Mouse (Mus musculus) frontal cortex, adult 2 months (tissue): ENCODE measurements at regions not wholly inside any gene's neighbourhood (a gene's known extent, or its start where the extent isn't known, plus 50 kb on each side); places are given as distances from the start of the nearest gene placed in this dataset.
A peak's percentile ranks its signal among the peaks of the same experiment; 100 is the strongest.
"Not testable (repeated sequence)": the region's sequence is repeated elsewhere in the genome, so short reads cannot be mapped to it uniquely, and the experiment has no call there.

Experiments
- DNase-seq, 2 experiments: peaks; one replicate each; pipeline ENCODE4 v3.0.0; 2022; ENCODE audit warnings: low spot score in 1 of 2; ENCODE audit errors: extremely low spot score in 1 of 2

DNA sequence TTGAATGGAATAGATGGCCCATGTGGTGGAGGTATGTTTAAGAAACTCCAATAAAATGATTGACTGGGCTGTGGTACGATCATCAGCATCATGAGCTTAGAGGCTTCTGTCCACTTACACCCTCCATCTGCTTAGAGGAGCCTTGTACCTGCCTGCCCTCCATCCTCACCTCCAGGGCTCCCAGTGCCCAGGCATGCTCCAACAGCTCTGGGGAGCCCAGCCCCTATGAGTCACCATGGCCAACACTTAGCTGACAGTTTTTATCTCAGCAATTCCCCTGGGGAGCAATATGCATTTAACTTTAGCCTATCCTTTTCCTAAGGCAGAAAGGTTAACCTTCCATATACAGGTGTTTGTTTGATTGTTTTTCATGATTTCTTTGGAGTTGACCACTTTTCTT is 174.3 kb upstream of the Plxna2 start:
- DNase-seq, result no peak

DNA sequence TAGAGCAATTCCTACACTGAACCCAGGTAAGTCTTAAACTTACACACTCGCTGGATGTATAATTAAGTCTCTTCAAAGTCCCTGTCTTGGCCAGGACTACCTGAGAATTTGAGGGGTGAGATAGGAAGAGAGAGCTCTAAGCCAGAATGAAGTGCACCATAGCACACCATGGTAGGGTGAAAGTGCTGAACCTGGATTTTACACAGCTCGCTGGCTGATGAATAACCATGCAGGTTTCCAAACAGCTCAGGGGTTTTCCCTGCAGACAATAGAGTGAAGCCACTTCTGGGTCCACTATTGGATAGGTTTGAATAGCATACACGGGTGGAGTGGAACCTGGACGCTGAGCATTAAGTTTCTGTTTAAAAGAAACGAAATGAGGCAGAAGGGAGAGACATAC is 180.7 kb upstream of the Plxna2 start:
- no peak for DNase-seq

DNA sequence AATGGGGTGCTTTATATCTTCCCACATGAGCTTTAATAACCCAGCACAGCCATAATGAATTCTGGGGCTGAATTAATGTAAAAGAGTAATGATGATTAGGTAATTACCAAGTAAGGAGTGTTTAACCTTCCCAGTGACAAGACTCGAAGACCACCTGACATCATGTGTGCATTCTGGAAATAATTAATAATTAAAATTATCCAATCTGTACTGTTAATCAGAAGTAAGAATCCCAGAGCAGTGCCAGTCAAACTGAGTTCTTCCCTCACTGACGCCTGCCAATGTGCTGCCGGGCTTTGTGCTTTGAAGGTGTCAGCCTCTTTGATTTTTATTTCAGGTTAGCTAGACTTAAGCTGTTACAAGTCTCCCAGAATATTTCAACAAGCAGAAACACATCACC is 183.0 kb upstream of the Plxna2 start:
- no peak for DNase-seq

DNA sequence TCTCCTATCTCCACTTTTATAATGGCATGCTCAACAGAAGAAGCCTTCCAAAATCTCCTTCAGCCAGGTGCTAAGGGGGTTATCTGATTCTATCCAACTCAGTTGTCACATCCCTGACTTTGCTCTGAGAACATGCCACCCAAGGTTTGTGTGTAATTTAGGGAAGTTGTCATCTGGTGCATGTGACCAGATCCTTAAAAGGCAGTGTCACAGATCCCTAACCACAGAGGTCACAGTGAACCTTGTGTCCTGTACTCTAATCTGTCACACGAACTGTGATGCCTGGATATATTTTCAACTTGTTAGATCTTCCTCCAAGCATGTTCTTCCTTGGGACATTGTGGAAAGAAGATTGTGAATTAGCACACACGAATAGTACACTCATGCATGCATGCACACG is 189.4 kb upstream of the Plxna2 start:
- DNase-seq, result no peak

DNA sequence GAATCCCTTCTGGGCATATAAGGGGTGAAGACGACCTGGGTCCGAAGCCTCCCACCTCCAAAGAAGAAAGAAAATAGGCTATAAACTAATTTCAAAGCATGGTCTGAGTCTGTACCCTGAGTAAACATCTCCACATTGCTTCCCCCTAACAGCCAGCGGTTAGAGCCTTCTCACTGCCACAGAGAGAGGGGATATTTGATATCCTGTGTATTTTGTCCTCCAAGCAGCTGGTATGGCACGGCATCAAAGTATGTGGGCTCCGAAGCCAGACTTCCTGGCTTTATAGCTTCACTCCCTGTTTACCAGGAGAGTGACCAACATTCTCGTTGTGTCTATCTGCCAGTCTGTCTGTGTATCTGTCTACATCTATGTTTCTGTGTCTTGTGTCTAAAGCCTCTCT is 191.7 kb upstream of the Plxna2 start:
- no peak for DNase-seq

GRCm38 (mm10) chr1:194424201-194424600 is 193.8 kb upstream of the Plxna2 start:
- DNase-seq, result no peak

- DNase-seq, result peak in 1 of 2 experiments; percentile 3
These were observed 205.8 kb upstream of the Plxna2 start for GRCm38 (mm10) chr1:194412193-194412592.

DNA sequence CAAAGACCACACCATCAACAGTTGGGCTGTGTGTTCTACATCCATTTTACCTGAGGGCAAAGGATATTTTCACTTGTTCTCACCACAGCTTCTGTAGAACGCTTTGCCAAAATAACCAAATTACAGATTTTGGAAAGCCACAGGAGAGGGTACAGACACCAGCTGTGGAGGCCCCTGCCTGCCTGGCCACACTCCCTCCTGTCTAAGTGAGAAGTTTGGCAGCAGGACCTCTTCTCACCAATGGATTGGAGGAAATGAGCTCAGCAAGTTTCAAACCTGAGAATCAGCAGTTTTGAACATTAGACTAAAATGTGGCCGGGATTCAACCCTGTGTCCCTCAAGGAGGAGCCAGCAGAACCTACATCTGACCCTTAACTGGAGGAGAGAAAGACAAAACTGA is 206.2 kb upstream of the Plxna2 start:
- no peak for DNase-seq

GRCm38 (mm10) chr1:194399281-194399680 is 218.7 kb upstream of the Plxna2 start:
- DNase-seq, result no peak

GRCm38 (mm10) chr1:194396754-194397460 is 221.1 kb upstream of the Plxna2 start:
- no peak for DNase-seq

DNA sequence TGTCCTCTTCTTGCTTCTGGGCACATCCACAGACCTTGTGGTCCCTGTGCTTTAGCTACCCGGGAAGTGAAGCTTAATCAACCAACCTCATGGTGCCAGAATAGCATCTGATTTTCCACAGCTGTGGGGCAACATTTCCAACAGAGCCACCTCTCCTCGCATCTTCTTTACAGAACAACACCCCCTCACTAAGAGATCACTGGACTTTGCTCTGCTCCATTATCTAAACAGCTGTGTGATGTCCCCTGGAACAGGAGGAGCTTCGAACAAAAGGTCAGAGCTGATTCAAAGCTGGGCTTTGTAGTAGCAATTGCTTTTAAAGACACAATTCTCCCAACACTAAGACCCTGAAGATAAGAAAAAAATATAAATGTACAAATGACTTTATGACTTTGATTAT is 224.3 kb upstream of the Plxna2 start:
- no peak for DNase-seq

DNA sequence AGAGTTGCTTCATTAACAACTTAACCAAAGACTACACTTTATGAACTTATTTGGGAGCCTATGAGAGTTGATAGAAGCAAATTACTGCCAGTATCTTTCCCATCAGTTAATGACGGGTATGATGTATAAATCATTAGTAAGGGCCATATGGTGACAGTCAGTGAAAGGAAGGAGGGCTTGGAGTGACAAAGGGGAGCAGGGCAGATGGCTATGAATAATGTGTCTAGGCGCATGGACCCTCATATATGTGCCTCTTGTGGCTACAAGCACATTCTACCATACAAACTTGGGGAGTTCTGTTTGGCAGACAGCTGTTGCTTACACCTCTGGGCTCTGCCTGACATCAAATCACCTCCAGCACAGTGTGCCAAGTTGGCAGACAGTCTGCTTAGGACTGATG is 227.8 kb upstream of the Plxna2 start:
- no peak for DNase-seq

- DNase-seq, result no peak
These were observed 239.9 kb upstream of the Plxna2 start for GRCm38 (mm10) chr1:194378135-194378534.

- not testable (repeated sequence) for DNase-seq
These were observed 244.5 kb upstream of the Plxna2 start for GRCm38 (mm10) chr1:194373511-194373910.

DNA sequence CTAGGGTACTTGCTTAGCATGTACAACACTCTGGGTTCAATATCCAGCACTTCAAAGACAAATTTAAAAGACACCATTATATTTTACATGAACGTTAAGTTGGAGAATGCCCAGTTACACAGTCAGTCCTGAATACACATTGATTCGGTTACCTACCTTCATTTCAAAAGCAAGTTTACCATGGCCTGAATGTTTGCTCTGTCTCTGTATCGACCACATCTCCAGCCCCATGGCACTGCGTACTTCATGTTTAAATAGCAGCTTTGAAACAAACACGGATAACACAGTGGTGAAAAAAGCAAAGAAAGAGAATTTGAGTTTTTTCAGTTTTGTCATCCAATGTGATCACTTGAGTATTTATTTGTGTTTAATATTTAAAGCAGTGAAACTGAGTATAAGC is 254.1 kb upstream of the Plxna2 start:
- no peak for DNase-seq

GRCm38 (mm10) chr1:194363129-194363768 is 254.8 kb upstream of the Plxna2 start:
- DNase-seq, result no peak

DNA sequence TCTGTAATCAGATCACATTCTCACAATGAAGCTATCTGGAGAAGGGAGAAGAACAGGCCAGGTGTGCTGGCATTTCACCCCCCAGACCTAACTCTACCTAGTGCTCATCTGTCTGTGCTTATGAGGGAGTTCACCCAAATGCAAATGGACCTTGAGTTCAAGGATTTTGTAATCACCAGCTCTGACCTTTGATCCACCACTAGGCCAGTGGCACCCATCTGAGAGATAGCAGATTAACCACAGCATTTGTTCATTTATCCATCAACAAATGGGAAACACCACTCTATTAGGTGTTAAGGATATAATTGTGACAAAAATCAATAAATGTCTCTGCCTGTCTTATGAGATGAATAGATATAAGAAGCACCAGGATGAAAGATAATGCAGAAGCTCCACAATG is 255.7 kb upstream of the Plxna2 start:
- no peak for DNase-seq

DNA sequence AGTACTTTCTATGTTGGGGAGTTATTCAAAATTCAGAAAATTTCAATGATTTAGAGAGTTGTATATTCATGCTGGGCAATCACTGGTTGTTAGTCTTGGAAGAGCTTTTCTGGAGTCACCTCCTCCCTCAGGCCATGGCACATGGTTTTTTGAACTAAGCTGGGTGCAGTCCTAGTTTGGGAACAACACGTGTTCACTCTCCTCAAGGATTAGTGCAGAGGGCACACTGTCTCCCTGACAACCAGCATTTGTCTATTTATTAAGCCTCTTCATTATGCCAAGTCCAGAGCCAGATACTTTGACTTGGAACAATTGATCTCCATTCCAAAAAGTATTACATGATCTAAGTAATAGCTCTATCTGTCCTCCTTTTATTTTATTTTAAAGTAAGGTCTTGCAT is 256.7 kb upstream of the Plxna2 start:
- DNase-seq, result peak; percentile 2 to 12

DNA sequence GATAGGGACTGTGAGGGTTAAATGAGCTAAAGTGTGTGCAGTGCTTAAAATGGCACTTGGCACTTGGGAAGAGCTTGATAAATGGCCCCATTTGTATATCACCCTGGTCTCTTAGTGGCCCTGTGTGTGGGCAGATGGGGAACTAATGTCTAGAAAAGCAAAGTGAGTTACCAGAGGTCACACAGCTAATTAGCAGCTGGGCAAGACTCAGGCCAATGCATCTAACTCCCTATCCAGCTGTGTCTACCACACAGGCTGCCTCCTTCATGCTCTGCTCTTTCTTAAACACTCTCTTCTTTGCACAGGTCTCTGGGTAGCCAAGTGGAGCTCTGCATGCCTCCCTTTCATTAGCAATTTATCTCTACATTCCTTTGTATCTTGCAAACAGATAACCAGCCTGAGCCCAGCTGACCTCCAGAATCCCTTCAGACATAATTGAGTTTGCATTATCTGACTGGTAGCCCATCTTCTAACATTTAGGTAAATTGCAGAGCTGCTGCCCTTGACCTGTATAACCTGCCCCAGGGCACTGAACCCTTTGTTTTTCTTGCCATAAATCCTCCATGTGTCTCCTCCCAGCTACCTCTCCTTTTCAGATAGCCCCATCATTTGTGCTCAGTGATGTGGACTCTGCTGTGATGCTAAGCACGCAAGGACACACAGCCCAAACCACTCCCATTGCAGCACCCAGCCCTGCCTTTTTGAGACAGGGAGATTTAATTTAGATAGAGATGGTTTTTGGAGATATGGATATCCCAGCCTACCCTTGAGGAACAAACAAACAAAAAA is 263.5 kb upstream of the Plxna2 start:
- no peak for DNase-seq

DNA sequence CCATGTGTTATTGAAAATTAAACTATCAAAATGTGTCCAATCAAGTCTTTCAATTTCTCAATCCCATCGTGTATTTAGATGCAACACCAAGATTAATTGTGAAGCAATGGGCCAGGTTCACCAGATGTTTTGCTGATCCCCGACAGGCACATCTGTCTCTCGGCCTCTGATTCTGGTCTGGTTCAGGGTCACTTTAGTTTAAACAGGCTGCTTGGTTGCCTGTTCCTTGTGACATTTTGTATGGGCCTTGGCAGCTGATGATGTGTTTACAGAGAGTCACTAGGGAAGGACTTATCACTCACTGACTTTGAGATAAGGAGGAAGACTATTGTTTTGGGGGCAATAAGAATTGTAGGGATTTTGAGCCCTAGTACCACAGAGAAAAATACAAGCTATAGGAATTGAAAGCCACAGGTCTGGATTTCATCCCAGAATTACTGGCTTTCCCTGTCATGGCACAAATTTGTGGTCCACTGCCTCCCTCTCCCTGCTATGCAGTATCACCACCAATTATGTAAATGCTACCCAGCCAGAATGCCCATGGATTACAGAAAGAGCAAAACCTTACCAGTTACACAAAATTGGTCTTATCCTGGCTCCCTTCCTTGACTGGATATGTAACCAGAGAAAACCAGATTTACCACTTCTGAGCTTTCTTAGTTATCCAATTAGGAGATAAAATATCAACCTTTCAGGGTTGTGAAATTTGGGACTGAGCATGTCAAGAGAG is 272.5 kb upstream of the Plxna2 start:
- DNase-seq, result no peak

DNA sequence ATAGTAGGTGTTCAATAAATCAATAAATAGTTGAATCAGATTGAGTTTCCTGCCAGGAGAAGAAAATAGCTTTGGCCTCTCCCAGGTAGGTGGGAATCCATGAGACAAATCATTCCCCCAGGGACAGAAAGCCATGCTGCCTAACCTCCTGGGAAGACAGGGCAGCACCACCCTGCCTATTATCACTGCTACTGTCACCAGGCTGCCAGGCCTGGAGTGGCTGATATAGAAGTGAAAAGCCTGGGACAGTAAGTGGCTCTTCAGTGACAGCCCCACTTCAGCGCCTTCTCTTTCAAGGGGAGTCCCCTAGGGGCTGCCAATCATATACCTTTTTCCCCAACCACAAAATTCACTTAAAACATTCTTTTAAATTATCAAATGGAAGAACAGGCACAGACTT is 275.4 kb upstream of the Plxna2 start:
- no peak for DNase-seq
